Mouse (Mus musculus) spleen, postnatal 14 days (tissue): ENCODE measurements around the gene Hectd4.
A peak's percentile ranks its signal among the peaks of the same experiment; 100 is the strongest.

Source experiments
- DNase-seq, 2 experiments: peaks; one replicate each; pipeline ENCODE4 v3.0.0; 2021 to 2022; ENCODE audit warnings: low spot score in 2 of 2

Gene Hectd4

DNA sequence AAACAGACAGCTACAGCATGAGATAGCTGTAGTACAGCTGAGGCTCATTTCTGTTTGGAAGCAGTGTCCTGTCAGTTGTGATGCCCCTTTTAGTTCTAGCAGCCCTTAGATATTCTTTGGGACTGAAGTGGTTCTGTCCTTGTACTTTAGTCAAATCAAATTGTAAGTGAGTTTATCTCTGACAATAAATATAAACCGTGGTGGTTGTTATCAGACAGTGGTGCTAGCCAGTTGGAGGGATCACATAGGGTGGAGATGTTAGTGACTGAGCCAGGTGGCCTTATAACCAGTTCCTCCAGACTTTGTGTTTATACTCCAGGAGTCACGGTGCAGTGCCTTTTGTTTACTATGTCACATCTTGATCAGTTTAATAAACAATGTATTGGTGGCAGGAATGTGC lies 13.7 kb downstream of the Hectd4 start:
- no peak for DNase-seq

DNA sequence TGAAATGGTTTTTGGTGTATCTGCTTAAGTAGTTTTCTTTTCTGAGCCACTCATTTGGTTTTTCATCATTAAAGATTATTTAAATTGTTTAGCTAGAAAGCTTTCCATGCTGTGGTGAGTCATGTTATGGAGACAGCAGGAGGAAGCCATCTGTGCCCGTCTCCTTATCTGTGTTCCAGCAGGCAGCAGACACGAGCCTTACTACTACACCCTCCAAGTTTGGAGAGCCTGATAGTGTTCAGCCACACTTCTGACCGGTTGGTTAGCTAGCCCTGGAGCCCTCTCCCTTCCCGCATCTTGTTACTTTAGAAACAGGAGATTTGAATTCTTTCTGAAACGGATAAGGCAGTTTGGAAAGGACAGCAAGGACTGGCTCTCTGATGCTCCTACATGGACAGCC lies 16.2 kb downstream of the Hectd4 start:
- peak; percentile 47 to 49 for DNase-seq

- no peak for DNase-seq
Observed at GRCm38 (mm10) chr5:121238208-121238607, 18.2 kb downstream of the Hectd4 start.

- DNase-seq: no peak
Observed at GRCm38 (mm10) chr5:121239846-121240245, 19.8 kb downstream of the Hectd4 start.

GRCm38 (mm10) chr5:121241182-121241581 lies 21.2 kb downstream of the Hectd4 start:
- no peak for DNase-seq

GRCm38 (mm10) chr5:121242261-121242660 lies 22.2 kb downstream of the Hectd4 start:
- no peak for DNase-seq

DNA sequence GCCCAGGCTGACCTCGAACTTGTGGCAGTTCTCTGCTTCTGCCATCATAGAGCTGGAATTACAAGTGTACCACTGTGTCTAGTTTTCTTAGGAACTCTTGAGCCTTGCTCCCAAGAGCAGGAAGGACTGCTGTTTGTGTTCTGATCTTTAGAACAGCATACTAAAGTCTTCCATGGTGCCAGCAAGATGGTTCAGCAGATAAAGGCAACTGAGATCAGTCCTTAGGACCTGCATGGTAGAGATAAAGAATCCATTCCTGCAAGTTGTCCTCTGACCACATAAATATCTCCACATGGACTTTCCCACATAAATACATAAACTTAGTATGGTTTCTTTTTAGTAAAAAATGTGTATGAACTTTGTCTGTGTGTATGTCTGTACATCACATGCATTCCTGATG lies 22.7 kb downstream of the Hectd4 start:
- no peak for DNase-seq

DNA sequence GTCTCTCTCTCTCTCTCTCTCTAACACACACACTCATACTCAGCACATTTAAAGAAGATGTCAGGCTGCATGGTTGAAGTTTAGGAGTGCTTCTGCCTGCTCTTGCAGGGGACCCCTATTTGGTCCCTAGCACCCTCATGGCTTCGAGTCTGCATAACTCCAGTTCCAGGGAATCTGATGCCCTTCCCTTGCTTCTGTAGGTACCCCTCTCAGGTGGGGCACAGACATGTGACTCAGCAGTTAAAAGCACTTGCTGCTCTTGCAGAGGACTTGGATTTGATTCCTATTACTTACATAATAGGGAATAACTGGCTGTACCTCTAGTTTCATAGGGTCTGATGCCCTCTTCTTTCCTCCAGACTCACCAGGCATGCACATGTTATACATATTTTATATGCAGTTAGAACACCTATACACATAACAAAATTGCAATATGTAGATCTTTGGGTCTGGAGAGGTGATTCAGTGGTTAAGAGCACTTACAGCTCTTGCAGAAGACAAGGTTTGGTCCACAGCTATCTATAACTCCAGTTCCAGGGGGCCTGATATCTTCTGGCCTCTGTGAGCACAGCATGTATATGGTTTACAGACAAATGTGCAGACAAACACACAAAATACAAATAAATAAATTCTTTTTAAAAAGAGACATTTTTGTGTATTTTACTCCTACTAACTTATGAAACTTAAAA lies 23.8 kb downstream of the Hectd4 start:
- no peak for DNase-seq

GRCm38 (mm10) chr5:121244365-121244731 lies 24.3 kb downstream of the Hectd4 start:
- DNase-seq: no peak

GRCm38 (mm10) chr5:121245201-121245600 lies 25.2 kb downstream of the Hectd4 start:
- no peak for DNase-seq

- DNase-seq: no peak
Observed at GRCm38 (mm10) chr5:121248766-121249394, 28.9 kb downstream of the Hectd4 start.

DNA sequence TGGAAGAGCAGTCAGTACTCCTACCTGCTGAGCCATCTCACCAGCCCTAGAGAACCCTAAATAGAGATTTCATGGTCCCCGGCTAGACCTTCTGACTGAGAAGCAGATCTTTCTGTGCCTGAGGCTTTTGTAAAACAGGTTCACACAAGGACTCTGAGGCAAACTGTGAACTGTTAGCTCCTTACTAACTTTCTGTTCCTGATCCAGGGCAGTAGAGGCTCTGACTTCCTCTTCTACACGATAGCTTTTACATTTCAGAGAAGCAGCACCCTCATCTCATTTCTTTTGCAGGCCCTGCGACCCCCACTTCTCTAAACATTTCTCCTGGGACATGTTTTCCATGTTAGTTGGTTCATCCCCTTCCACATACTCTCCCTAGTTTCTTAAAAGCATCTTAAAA lies 29.7 kb downstream of the Hectd4 start:
- DNase-seq: no peak

DNA sequence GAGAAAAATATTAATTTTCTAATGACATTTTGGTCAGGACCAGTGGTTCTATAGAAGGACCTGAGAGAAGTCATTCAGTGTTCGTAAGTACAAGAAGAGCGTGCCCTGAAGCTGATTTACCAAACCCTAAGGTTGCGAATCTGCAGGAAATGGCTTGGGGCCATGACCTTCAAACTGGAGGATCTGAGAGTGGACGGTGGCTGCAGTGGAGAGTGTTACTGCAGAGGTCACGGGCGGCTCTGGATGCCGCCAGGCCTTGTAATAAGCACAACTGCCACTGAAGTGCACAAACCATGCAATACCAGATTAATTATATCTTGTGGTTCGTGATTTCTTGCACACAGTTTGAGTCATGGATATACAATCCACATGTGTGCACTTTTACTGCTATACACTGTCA lies 31.8 kb downstream of the Hectd4 start:
- no peak for DNase-seq

DNA sequence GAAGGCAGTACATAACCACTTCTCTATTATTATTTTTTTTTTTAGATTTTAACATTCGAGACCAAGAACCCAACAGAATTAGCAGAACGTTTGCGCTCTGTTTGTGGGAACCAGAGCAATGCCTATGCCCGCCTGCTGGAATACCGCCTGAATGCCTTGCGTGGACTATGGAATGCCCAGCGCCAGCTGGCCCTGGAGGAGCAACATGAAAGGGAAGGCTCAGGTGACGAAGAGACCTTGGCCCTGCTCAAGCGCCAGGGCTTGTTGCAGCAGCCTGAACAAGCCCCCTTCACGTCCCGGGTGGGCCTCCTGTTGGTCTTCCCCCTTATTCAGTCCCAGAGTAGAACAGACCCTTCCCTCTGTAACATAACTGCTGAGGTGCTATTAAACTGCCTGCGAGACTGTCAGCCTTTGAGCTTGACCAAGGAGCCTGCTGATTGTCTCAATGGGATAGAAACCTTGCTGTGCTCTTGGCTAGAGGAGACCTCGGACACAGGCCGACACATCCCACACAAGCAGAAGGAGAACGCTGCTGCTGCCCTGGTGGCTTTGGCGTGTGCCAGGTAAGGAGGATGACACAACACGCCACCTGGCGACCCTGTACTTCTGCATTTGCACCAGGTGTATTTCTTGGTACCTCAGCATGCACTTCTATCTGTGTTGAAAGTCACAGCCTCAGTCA lies 33.9 kb downstream of the Hectd4 start:
- DNase-seq: no peak

- DNase-seq: no peak
Observed at GRCm38 (mm10) chr5:121254977-121255376, 35.0 kb downstream of the Hectd4 start.

- DNase-seq: no peak
Observed at GRCm38 (mm10) chr5:121261806-121262205, 41.8 kb downstream of the Hectd4 start.

DNA sequence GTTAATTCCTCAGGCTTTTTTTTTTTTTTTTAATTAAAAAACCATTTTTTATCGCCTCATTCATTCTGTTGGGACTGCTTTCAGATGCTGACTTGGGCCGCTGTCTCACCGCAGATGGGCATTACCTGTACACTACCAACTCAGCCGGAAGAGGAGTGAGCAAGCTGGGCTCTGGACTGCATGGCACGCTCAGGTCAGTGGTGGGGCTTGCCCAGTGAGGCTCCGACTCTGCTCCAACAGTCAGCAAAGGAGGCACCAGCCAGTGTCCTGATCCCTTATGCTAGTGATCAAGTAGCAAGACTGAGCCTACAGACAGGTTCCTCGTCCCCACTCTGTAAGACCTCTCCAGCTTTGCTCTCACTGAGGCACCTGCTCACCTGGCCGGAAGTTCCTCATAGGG lies 42.4 kb downstream of the Hectd4 start:
- no peak for DNase-seq

GRCm38 (mm10) chr5:121264593-121264992 lies 44.6 kb downstream of the Hectd4 start:
- no peak for DNase-seq

- peak; percentile 30 to 54 for DNase-seq
Observed at GRCm38 (mm10) chr5:121266741-121267382, 46.8 kb downstream of the Hectd4 start.

DNA sequence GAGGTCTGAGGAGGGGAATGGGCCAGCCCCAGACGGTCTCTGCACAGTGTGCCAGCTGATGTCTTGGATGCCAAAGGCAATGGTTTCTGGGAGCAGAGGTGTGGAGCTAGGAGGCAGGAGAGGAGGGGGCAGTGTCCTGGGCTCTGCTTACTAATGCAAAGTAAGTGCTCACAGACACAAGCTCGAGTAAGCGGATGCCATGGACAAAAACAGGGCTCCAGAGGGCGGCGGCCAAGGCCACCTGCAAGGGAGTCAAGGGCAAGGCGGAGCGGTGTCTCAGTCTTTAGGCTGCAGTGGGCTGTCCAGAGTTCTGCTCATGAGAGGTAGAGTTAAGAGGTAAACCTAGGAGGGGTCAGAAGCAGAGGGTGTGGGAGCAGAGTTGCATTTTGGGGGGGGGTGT lies 51.0 kb downstream of the Hectd4 start:
- DNase-seq: no peak

GRCm38 (mm10) chr5:121276808-121277207 lies 56.8 kb downstream of the Hectd4 start:
- no peak for DNase-seq

DNA sequence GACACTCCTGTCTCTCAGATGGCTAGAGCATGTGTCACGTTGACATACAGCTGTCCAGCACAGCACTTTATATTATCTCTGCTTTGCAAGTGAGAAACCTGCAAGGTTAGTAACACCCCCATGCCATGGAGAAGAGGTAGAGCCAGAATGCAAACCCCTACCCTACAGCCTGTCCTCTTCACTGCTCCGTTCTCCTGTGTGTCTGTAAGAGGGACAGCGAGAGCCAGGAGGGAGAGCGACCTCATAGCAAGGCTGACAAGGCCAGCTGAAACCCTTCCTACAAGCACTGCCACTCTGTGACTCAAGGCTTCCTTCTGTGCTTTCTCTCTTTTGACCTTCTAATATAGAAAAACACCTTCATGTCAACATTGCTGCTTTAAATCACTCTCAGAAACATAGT lies 60.4 kb downstream of the Hectd4 start:
- DNase-seq: no peak

GRCm38 (mm10) chr5:121283051-121283450 lies 63.0 kb downstream of the Hectd4 start:
- no peak for DNase-seq
